Mouse (Mus musculus) lung, postnatal 0 days (tissue): ENCODE results near the gene Uqcc2.

Experiments
- CTCF ChIP-seq: IDR thresholded peaks from 2 replicates; pipeline ENCODE4 v1.5.1; 2016; ENCODE audit warnings: antibody characterized with exemption, mild to moderate bottlenecking
- EP300 ChIP-seq: IDR thresholded peaks from 2 replicates; pipeline ENCODE4 v1.6.1; 2016; ENCODE audit warnings: antibody characterized with exemption, mild to moderate bottlenecking, control low read depth

GRCm38 (mm10) chr17:27078499-27078898, 55.2 kb downstream of the Uqcc2 start:
- TF ChIP-seq CTCF (no peak), EP300 (no peak)
